Mouse (Mus musculus) MEL (cell line): ENCODE measurements around the gene Fermt3.

ENCODE experiments used
- CTCF ChIP-seq, 3 experiments: IDR thresholded peaks in 2 of 3; conservative IDR thresholded peaks in 1 of 3; 2 replicates each; pipeline ENCODE4 v1.5.1; 2011 to 2012; ENCODE audit warnings: low read length in 3 of 3, low read depth in 2 of 3, mild to moderate bottlenecking in 2 of 3, improper control_type of control experiment in 1 of 3, inconsistent platforms in 1 of 3, mixed read lengths in 1 of 3, moderate library complexity in 1 of 3; ENCODE audit not compliant: control insufficient read depth in 1 of 3, insufficient read depth in 1 of 3, poor library complexity in 1 of 3, severe bottlenecking in 1 of 3
- POLR2A ChIP-seq, 2 experiments: IDR thresholded peaks; 2 replicates each; pipeline ENCODE4 v1.6.1; 2011 to 2012; ENCODE audit warnings: low read length in 2 of 2, mild to moderate bottlenecking in 2 of 2, control low read depth in 1 of 2, improper control_type of control experiment in 1 of 2, low read depth in 1 of 2, moderate library complexity in 1 of 2; ENCODE audit not compliant: control insufficient read depth in 1 of 2, insufficient read depth in 1 of 2, poor library complexity in 1 of 2

DNA sequence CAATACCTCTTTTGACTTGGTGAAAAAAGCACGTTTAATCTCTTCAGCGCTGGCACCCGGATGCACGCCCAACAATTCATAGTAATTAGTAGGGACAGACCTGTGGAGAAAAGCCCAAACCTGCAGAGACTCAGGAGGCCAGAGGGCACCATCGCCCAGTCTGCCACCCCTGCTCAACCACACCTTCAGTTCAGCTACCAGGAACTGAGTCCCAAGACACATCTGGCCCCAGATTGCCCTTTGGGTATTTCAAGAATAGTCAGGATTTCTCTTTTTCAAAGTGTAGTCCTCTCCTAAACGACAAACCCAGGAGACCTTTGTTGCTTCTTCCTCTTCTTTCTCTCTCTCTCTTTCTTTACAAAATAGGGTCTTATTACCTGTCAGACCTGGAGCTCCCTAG is 28.6 kb downstream of the Fermt3 start:
- TF ChIP-seq POLR2A (IDR thresholded peaks at IDR 0.05; ENCODE audit: control insufficient read depth in 1 of 2, insufficient read depth in 1 of 2, low read depth in 1 of 2, low read length in 2 of 2, poor library complexity in 1 of 2), result no peak
- TF ChIP-seq CTCF (IDR thresholded peaks at IDR 0.05 in 2 of 3, conservative IDR thresholded peaks at IDR 0.05 in 1 of 3; ENCODE audit: control insufficient read depth in 1 of 3, insufficient read depth in 1 of 3, low read depth in 2 of 3, low read length in 3 of 3, poor library complexity in 1 of 3, severe bottlenecking in 1 of 3), result no peak
